23 mouse cellular contexts compared by ENCODE assay signal in the genomic region with DNA sequence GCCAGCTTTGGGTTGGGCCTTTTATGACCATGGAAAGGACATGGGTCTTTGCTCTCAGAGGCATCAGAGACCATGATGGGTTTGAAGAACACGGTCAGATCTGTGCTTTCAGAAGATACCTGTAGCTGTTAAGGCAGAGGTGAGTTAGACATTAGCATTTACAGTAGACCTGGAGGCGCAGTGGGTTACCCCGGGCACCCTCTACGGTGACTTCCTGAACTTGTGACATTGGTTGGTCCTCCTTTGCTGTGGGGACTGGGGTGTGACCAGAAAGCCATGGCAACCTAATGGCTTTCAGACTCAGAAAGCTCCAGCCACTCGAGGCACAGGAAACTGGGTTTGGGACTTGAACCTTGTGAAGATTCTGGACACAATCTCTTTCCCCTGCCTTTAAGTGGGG. TPM values are rescaled to one million over a fixed set of nuclear protein-coding genes. Genes with fewer than 3 reads are reported as not detected.
DNase-seq lines count a peak whose midpoint lies in the region; ATAC-seq lines count a peak whose summit lies in the region.
"Had no signal": no experiment of that assay in that cellular context is flagged by ENCODE, and none has a peak within 500 bp of the region (broad histone marks: within the 10 kb centered on the region; RNA-seq: fewer than 3 reads in every experiment).

No protein-coding gene starts in this region.

- H3K4me2 ChIP-seq in liver, embryonic 15.5 days = peak overlapping the region; percentile 92
- H3K4me2 ChIP-seq: forebrain, embryonic 15.5 days; heart, embryonic 15.5 days; hindbrain, embryonic 12.5 days had no signal

- peak overlapping the region; percentile 99 for H3K27ac ChIP-seq in liver, embryonic 15.5 days (replicated peaks)
- H3K27ac ChIP-seq: embryonic facial prominence, embryonic 10.5 days; forebrain, embryonic 15.5 days; heart, adult 2 months; heart, embryonic 15.5 days; hindbrain, embryonic 12.5 days had no signal

- no peak for ATAC-seq in erythroblast, adult 5-6 weeks (replicated peaks; ENCODE audit: low FRiP score, poor library complexity, severe bottlenecking)
- no peak for ATAC-seq in liver, embryonic 15.5 days (ENCODE audit: insufficient read depth)
- ATAC-seq: CD4-positive, CD25-positive, alpha-beta regulatory T cell, adult 4 months; forebrain, embryonic 15.5 days; hindbrain, embryonic 16.5 days; inflammation-experienced regulatory T-cells, adult 6 months had no signal

- peaks cover 90% of the 10 kb centered on the region for H3K4me1 ChIP-seq in erythroblast, embryonic 14.5 days (ENCODE audit: control insufficient read depth)
- H3K4me1 ChIP-seq in liver, embryonic 15.5 days (replicated peaks) = peaks cover 75% of the 10 kb centered on the region
- H3K4me1 ChIP-seq: forebrain, embryonic 15.5 days had no signal

- peak overlapping the region; percentile 58 for H3K4me3 ChIP-seq in erythroblast, embryonic 14.5 days (replicated peaks)
- peak overlapping the region; percentile 47; the same call in 1 of the 2 replicates for H3K4me3 ChIP-seq in liver, embryonic 15.5 days (replicated peaks)
- H3K4me3 ChIP-seq: embryonic facial prominence, embryonic 10.5 days; forebrain, embryonic 15.5 days; heart, adult 2 months; heart, embryonic 15.5 days; hindbrain, embryonic 12.5 days had no signal

- H3K9ac ChIP-seq in liver, embryonic 15.5 days = peak overlapping the region; percentile 70
- H3K9ac ChIP-seq: forebrain, embryonic 15.5 days; heart, embryonic 15.5 days; hindbrain, embryonic 12.5 days had no signal

- no peaks in the 10 kb centered on the region for H3K9me3 ChIP-seq in erythroblast, embryonic 14.5 days (ENCODE audit: control insufficient read depth, low read length)
- no peaks in the 10 kb centered on the region for H3K9me3 ChIP-seq in liver, embryonic 15.5 days (replicated peaks)
- H3K9me3 ChIP-seq: embryonic facial prominence, embryonic 10.5 days; forebrain, embryonic 15.5 days; G1E; heart, embryonic 15.5 days; hindbrain, embryonic 12.5 days had no signal

- H3K36me3 ChIP-seq in erythroblast, embryonic 14.5 days (ENCODE audit: control insufficient read depth) = peaks cover 63% of the 10 kb centered on the region
- H3K36me3 ChIP-seq in liver, embryonic 15.5 days (replicated peaks) = no peaks in the 10 kb centered on the region
- H3K36me3 ChIP-seq: embryonic facial prominence, embryonic 10.5 days; forebrain, embryonic 15.5 days; heart, embryonic 15.5 days; hindbrain, embryonic 12.5 days had no signal

- WGBS in liver, embryonic 15.5 days (ENCODE audit: insufficient replicate concordance) = 77% methylated on average over 5 of the region's 5 CpGs

- DNase-seq in spleen, postnatal 10 days (ENCODE audit: low spot score in 2 of 2) = peak; percentile 32 to 48
- no peak for DNase-seq in spleen, postnatal 36 days (ENCODE audit: low spot score in 2 of 2)
- no peak for DNase-seq in cerebellum, adult 8-10 months
- DNase-seq in cerebellum, adult 11-12 months = no peak
- DNase-seq: adrenal gland, adult 8-10 months; adrenal gland, postnatal 36 days; B cell, adult 2 months; cerebellum, adult 11 months; cerebellum, postnatal 10 days; gastrocnemius, postnatal 14 days; heart, adult 2 months; heart, postnatal 36 days had no signal

- H3K27me3 ChIP-seq in erythroblast, embryonic 14.5 days (ENCODE audit: control insufficient read depth) = no peaks in the 10 kb centered on the region
- H3K27me3 ChIP-seq in liver, embryonic 15.5 days = no peaks in the 10 kb centered on the region
- H3K27me3 ChIP-seq: forebrain, embryonic 15.5 days; heart, embryonic 15.5 days had no signal

RNA-seq across cellular contexts. Expression of a gene that starts 5.8 kb away (rescaled TPM):
- polyA plus RNA-seq in erythroblast, embryonic 14.5 days (2012) = 4.4 and 5.5 TPM in 2 replicates
- total RNA-seq in erythroblast, adult 5-6 weeks (2015; ENCODE audit: low replicate concordance) = 10.8 and 15.0 TPM in 2 replicates
- 16.7 and 17.4 TPM in 2 replicates for total RNA-seq in erythroblast, adult 5-6 weeks (2017; ENCODE audit: low replicate concordance)
- 13.5 and 14.3 TPM in 2 replicates for polyA plus RNA-seq in liver, embryonic 15.5 days (2015; fragmentation: Nextera tagmentation; extraction: Ambion mirVana)
- polyA plus RNA-seq: CD4-positive, CD25-positive, alpha-beta regulatory T cell, adult 4 months had no signal

Comparison
In these comparisons a context has a peak if more than half of its experiments do, and no peak if none do; other contexts are left out.
1. DNase-seq: peak in spleen, postnatal 10 days (2 of 2); none in spleen, postnatal 36 days (0 of 2), cerebellum, adult 8-10 months (single experiment) and cerebellum, adult 11-12 months (single experiment).